Mouse (Mus musculus): Measurements from ENCODE around the gene Pcca.
A peak's percentile ranks its signal among the peaks of the same experiment; 100 is the strongest.

Gene Pcca

GRCm38 (mm10) chr14:122651681-122652080 lies 117.6 kb downstream of the Pcca start:
- DNase-seq = no peak

- no peak for DNase-seq
Observed at GRCm38 (mm10) chr14:122675661-122676060, 141.5 kb downstream of the Pcca start.

GRCm38 (mm10) chr14:122683645-122684044 lies 149.5 kb downstream of the Pcca start:
- DNase-seq = no peak

- DNase-seq = no peak
Observed at GRCm38 (mm10) chr14:122684250-122684649, 150.1 kb downstream of the Pcca start.

- no peak for DNase-seq
Observed at GRCm38 (mm10) chr14:122684811-122685210, 150.7 kb downstream of the Pcca start.

GRCm38 (mm10) chr14:122687398-122687797 lies 153.3 kb downstream of the Pcca start:
- DNase-seq = no peak

GRCm38 (mm10) chr14:122688378-122688777 lies 154.3 kb downstream of the Pcca start:
- no peak for DNase-seq

- no peak for DNase-seq
Observed at GRCm38 (mm10) chr14:122689136-122689815, 155.2 kb downstream of the Pcca start.

- no peak for DNase-seq
Observed at GRCm38 (mm10) chr14:122691555-122691954, 157.4 kb downstream of the Pcca start.

GRCm38 (mm10) chr14:122700333-122700732 lies 166.2 kb downstream of the Pcca start:
- no peak for DNase-seq

- no peak for DNase-seq
Observed at GRCm38 (mm10) chr14:122713793-122714192, 179.7 kb downstream of the Pcca start.

GRCm38 (mm10) chr14:122714911-122715310 lies 180.8 kb downstream of the Pcca start:
- DNase-seq = no peak

GRCm38 (mm10) chr14:122716057-122716456 lies 181.9 kb downstream of the Pcca start:
- DNase-seq = no peak

- DNase-seq = no peak
Observed at GRCm38 (mm10) chr14:122719496-122720080, 185.5 kb downstream of the Pcca start.

GRCm38 (mm10) chr14:122720989-122721388 lies 186.9 kb downstream of the Pcca start:
- peak; percentile 79 for DNase-seq

- DNase-seq = no peak
Observed at GRCm38 (mm10) chr14:122721750-122722149, 187.6 kb downstream of the Pcca start.

GRCm38 (mm10) chr14:122726456-122726855 lies 192.3 kb downstream of the Pcca start:
- DNase-seq = no peak

GRCm38 (mm10) chr14:122729431-122730073 lies 195.4 kb downstream of the Pcca start:
- DNase-seq = no peak

GRCm38 (mm10) chr14:122730921-122731551 lies 196.9 kb downstream of the Pcca start:
- DNase-seq = no peak

- DNase-seq = no peak
Observed at GRCm38 (mm10) chr14:122736806-122737205, 202.7 kb downstream of the Pcca start.

GRCm38 (mm10) chr14:122747860-122748842 lies 214.0 kb downstream of the Pcca start:
- no peak for DNase-seq

- DNase-seq = no peak
Observed at GRCm38 (mm10) chr14:122751552-122751951, 217.4 kb downstream of the Pcca start.

All from layer of hippocampus, adult 9-11 months (tissue).